Mouse (Mus musculus) left cerebral cortex, postnatal 25 days (tissue): Measurements from ENCODE around the gene Shcbp1l. TPM values are rescaled to one million over a fixed set of nuclear protein-coding genes. Genes with fewer than 3 reads are reported as not detected.
A peak's percentile ranks its signal among the peaks of the same experiment; 100 is the strongest.
"Not testable (repeated sequence)": the region's sequence is repeated elsewhere in the genome, so short reads cannot be mapped to it uniquely, and the experiment has no call there.

ENCODE experiments used
- DNase-seq, 2 experiments: peaks; one replicate each; pipeline ENCODE4 v3.0.0; 2022; ENCODE audit warnings: low spot score in 2 of 2, mixed read lengths in 1 of 2
- intact Hi-C: fragments of 180-260 bp; cut with DNase I; formaldehyde crosslinking; loops from one replicate; pipeline ENCODE4 v1.15.1; 2025
- total RNA-seq, 2 experiments: library from RNA; stranded (reverse); gene quantifications; 2 replicates each; pipeline ENCODE4 v1.2.3; 2021

Gene Shcbp1l
- total RNA-seq, 2 experiments from 2014 or later: 1.6 to 3.0 TPM

GRCm38 (mm10) chr1:153481025-153481412, 56.1 kb downstream of the Shcbp1l start:
- no peak for DNase-seq
- intact Hi-C loops: loop anchor here (10.0 kb wide), 1 partner anchor 264 kb away; the partner anchor contains the start of genes Rgs16 and Rnasel

GRCm38 (mm10) chr1:153485201-153485796, 60.3 kb downstream of the Shcbp1l start:
- DNase-seq: no peak
- intact Hi-C loops: loop anchor here (10.0 kb wide), 1 partner anchor 260 kb away; the partner anchor contains the start of genes Rgs16 and Rnasel

- not testable (repeated sequence) for DNase-seq
- intact Hi-C loops: loop anchor here (10.0 kb wide), 1 partner anchor 259 kb away; the partner anchor contains the start of genes Rgs16 and Rnasel
Observed at GRCm38 (mm10) chr1:153486120-153486519, 61.2 kb downstream of the Shcbp1l start.

- DNase-seq: peak in 1 of 2 experiments; percentile 24
- intact Hi-C loops: loop anchor here (10.0 kb wide), 1 partner anchor 258 kb away; the partner anchor contains the start of genes Rgs16 and Rnasel
Observed at GRCm38 (mm10) chr1:153486767-153487499, 62.0 kb downstream of the Shcbp1l start.

- intact Hi-C loops: loop anchor here (10.0 kb wide), 1 partner anchor 257 kb away; the partner anchor contains the start of genes Rgs16 and Rnasel
- peak; percentile 98 to 99 for DNase-seq
Observed at GRCm38 (mm10) chr1:153487500-153487879, 62.5 kb downstream of the Shcbp1l start, which contains the start of gene Dhx9. Gene Dhx9 (minus strand): TSS chr1:153487660.

- intact Hi-C loops: loop anchor here (10.0 kb wide), 1 partner anchor 256 kb away; the partner anchor contains the start of genes Rgs16 and Rnasel
- DNase-seq: peak; percentile 17 to 49
Observed at GRCm38 (mm10) chr1:153489132-153489531, 64.2 kb downstream of the Shcbp1l start.

- intact Hi-C loops: loop anchor here (10.0 kb wide), 1 partner anchor 255 kb away; the partner anchor contains the start of genes Rgs16 and Rnasel
- no peak for DNase-seq
Observed at GRCm38 (mm10) chr1:153489540-153489939, 64.6 kb downstream of the Shcbp1l start.

GRCm38 (mm10) chr1:153489963-153490362, 65.0 kb downstream of the Shcbp1l start:
- DNase-seq: no peak

GRCm38 (mm10) chr1:153491345-153491744, 66.4 kb downstream of the Shcbp1l start:
- intact Hi-C loops: no loop called here
- DNase-seq: no peak

More at GRCm38 (mm10) chr1:153489963-153490362, 65.0 kb downstream of the Shcbp1l start:
- intact Hi-C loops: loop anchor here (10.0 kb wide), 1 partner anchor 255 kb away; the partner anchor contains the start of genes Rgs16 and Rnasel

GRCm38 (mm10) chr1:153491822-153492221, 66.9 kb downstream of the Shcbp1l start:
- DNase-seq: peak in 1 of 2 experiments; percentile 20
- intact Hi-C loops: no loop called here

- DNase-seq: no peak
- intact Hi-C loops: no loop called here
Observed at GRCm38 (mm10) chr1:153493338-153493737, 68.4 kb downstream of the Shcbp1l start.

- intact Hi-C loops: no loop called here
- no peak for DNase-seq
Observed at GRCm38 (mm10) chr1:153493931-153494330, 69.0 kb downstream of the Shcbp1l start.

GRCm38 (mm10) chr1:153496030-153496429, 71.1 kb downstream of the Shcbp1l start:
- intact Hi-C loops: no loop called here
- no peak for DNase-seq

- intact Hi-C loops: no loop called here
- no peak for DNase-seq
Observed at GRCm38 (mm10) chr1:153500030-153500429, 75.1 kb downstream of the Shcbp1l start.

GRCm38 (mm10) chr1:153501644-153502321, 76.8 kb downstream of the Shcbp1l start:
- no peak for DNase-seq
- intact Hi-C loops: no loop called here

Other genes with a start within 250 kb of the Shcbp1l start
- 1 to 10 TPM; 7.4 to 8.7 TPM for gene Lamc2, start 238.7 kb upstream of the Shcbp1l start, total RNA-seq
- 10 to 100 TPM; 23.2 to 29.4 TPM for gene Lamc1, start 92.4 kb upstream of the Shcbp1l start, total RNA-seq
- 100 to 1,000 TPM; 100 to 102 TPM for gene Dhx9, start 62.5 kb downstream of the Shcbp1l start, total RNA-seq
- gene Npl, start 124.9 kb downstream of the Shcbp1l start, total RNA-seq: 1 to 10 TPM; 5.0 to 5.9 TPM
- 10 to 100 TPM; 55.9 to 77.4 TPM for gene Rgs8, start 227.9 kb downstream of the Shcbp1l start, total RNA-seq